Mouse (Mus musculus) ovary, postnatal 36 days (tissue): ENCODE data around the gene Gpr107.
"Not testable (repeated sequence)": the region's sequence is repeated elsewhere in the genome, so short reads cannot be mapped to it uniquely, and the experiment has no call there.

ENCODE experiments used
- DNase-seq: peaks from one replicate; pipeline ENCODE4 v3.0.0; 2022; ENCODE audit warnings: low spot score, mixed read lengths

Gene Gpr107

GRCm38 (mm10) chr2:31156846-31157245 is 4.7 kb downstream of the Gpr107 start:
- DNase-seq, result no peak

GRCm38 (mm10) chr2:31160147-31160920 is 8.2 kb downstream of the Gpr107 start:
- no peak for DNase-seq

- DNase-seq, result no peak
Observed at GRCm38 (mm10) chr2:31161620-31162019, 9.5 kb downstream of the Gpr107 start.

DNA sequence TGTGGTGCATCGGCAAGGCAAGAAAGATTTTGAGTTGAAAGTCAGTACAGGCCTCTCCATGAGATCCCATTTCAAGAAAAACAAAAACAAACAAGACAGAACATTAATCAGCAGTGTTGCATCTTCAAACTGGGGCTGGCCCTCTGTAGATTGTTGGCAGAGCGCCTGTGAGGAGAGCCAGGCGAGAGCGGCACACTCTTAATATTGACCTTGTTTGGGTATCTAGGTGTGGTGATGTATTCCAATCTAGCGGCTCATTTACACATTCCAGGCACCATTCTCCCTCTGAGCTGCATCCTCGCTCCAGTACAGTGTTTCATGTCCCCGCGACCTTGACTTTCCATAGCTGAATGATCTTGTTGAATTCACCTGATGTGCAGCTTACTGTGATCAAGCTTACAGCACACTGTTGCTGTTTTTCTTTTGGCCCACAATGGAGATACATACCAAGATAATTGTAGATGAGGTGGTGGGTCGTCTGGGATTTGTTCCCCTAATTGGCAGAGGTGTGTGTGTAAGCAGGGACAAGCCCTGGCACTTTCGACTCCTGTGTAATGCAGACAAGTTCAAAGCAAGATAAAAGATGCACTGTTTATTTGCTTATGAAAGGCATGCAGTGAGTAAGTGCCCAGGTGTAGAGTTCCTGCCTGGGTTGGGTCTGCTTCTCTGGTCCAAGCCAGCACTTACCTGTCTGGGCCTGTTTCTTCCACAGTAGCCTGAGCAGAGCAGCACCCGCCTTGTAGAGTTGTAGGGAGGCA is 11.4 kb downstream of the Gpr107 start:
- no peak for DNase-seq

DNA sequence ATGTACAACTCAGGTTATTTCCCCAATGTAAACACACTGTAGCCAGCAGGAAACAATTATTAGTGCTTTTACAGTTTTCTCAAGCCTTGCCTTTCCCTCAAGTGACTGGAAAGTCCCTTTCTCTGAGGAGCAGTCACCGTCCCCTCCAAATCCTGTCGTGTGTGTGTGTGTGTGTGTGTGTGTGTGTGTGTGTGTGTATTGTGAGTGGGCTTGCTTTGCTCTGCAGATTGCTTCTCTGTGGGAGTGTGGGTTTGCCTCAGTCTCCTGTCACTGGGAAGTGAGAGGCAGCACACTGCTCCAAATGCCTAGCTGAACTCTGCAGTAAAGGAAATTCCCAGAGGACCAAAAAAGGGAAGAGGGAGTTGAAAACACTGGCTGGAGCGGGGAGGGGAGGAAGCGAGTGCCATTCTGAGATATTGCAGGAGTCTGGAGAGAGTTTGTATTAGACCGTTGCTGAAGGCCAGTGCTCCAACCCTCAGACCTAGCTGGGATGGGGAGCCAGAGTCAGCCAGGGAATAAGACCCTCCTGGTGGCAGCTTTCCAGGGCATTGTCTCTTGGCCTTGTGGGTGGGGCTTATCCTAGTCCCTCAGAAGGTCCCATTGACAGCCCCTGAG is 12.8 kb downstream of the Gpr107 start:
- DNase-seq, result no peak

GRCm38 (mm10) chr2:31165529-31165928 is 13.4 kb downstream of the Gpr107 start:
- no peak for DNase-seq

DNA sequence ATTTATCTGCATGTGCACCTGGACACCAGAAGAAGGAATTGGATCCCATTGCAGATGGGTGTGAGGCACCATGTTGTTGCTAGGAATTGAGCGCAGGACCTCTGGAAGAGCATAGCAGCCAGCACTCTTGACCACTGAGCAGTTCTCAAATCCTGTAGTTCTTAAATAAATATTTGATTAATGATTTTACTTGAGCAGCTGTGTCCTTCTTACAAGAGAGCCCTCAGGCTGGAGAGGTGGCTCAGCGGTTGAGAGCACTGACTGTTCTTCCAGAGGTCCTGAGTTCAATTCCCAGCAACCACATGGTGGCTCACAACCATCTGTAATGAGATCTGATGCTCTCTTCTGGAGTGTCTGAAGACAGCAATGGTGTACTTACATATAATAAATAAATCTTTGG is 15.5 kb downstream of the Gpr107 start:
- not testable (repeated sequence) for DNase-seq

DNA sequence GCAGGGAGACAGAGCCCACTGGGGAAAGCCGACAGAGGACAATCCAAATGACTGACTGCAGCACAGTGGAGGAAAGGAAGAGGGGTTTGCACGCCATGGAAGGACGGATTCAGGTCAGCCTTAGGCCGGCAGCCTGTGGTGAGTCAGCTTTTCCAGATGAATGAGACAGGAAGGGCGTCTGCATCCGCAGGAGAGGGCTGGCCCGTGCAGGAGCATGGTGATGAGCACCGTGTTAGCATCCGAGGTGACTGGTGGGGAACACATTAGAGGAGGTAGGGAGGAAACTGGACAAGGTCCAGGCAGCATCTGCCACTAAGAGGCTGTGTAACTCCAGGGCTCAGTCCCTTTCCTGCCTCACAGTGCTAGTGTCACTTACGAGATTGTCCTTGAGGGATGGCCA is 16.9 kb downstream of the Gpr107 start:
- DNase-seq, result no peak

DNA sequence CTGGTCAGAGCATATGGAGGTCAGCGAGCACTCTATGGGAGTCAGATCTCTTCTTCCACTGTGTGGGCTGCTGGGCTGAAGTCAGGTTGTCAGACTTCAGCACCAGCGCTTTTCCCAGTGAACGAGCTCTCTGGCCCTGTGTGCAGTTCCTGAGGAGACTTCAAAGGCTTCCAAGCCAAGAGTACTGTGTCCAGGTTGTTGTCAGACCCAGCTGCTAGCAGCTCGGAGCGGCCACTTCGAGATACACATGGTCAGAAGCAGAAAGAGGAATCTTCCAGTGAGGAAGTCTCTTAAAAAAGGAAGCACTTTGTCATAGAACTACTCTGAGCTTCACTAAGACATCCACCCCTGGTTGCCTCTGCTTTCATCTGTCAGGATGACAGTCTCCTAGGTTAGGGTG is 18.0 kb downstream of the Gpr107 start:
- no peak for DNase-seq

- DNase-seq, result no peak
Observed at GRCm38 (mm10) chr2:31172001-31172400, 19.9 kb downstream of the Gpr107 start.

GRCm38 (mm10) chr2:31172536-31172935 is 20.4 kb downstream of the Gpr107 start:
- no peak for DNase-seq

GRCm38 (mm10) chr2:31173290-31173689 is 21.2 kb downstream of the Gpr107 start:
- no peak for DNase-seq

DNA sequence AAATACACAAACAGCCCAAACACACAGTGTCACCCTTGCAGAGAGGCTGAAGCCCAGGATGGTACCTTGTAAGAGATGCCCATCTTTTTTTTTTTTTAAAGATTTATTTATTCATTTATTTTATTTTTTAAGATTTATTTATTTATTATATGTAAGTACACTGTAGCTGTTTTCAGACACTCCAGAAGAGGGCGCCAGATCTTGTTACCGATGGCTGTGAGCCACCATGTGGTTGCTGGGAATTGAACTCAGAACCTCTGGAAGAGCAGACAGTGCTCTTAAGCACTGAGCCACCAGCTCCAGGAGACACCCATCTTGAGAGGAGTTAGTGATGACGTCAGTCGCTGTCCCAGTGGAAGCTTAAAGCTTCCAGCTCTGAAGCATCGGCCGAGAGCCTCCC is 26.5 kb downstream of the Gpr107 start:
- not testable (repeated sequence) for DNase-seq

GRCm38 (mm10) chr2:31179471-31179870 is 27.4 kb downstream of the Gpr107 start:
- DNase-seq, result no peak

DNA sequence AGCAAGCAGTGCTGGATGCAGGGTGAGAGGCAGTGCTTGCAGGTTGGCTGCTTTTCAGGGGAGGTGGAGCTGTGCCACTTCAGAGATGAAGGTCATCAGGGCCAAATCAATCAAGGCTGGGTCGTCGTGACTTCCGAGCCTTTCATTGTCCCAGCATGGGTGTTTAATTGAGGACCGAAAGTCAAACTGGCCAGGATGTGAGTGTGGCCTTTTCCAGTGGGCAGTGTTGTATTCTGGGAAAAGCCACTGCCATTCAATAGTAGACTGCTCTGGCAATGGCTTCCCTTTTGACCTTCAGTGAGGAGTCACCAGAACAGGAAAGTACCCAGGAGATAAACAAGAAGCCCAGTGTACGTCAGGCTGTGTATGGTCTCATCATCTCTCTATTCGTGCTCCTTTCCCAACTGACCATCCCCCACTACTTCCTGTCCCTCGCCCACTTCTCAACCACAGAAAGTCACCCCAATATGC is 28.0 kb downstream of the Gpr107 start:
- peak; percentile 21 for DNase-seq

DNA sequence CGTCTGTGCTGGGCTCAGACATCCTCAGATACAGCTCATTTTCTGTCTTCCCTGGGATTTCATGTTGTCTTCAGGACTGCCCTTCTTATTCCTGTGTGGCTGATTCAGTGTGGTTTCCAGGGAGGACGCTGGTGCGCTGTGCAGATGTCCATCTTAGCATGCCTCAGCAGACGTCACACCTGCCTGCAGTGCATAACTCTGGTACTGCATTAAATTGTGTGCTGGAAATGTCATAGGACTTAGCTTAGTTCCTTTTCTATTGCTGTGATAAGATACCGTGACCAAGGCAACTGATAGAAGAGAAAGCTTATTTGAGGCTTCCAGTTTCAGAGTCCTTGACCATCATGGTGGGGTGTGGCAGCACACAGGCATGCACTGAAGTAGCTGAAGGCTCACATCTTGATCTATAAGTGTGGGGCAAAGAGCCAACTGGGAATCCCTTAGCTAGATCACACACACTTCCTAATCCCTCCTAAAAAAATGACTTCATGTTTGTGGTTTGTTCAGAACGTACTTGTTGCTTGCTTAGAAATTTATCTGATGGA is 30.7 kb downstream of the Gpr107 start:
- no peak for DNase-seq

- DNase-seq, result no peak
Observed at GRCm38 (mm10) chr2:31183830-31184229, 31.7 kb downstream of the Gpr107 start.

DNA sequence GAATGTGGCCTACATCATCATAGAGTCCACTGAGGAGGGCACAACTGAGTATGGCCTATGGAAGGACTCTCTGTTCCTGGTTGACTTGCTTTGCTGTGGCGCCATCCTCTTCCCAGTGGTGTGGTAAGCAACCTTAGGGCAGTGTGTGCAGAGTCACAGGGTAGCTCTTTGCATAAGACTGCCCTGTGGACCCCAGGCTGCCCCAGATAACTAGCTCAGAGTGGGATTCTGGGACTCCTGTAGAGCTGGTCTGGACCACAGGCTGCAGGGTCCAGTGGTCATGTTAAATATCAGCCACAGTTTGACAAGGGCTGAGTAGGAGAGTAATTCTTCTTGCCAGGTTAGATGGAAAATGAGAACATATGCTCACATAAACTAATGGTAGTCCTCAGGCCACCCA is 36.6 kb downstream of the Gpr107 start:
- DNase-seq, result no peak

- DNase-seq, result no peak
Observed at GRCm38 (mm10) chr2:31189654-31190053, 37.5 kb downstream of the Gpr107 start.

- DNase-seq, result no peak
Observed at GRCm38 (mm10) chr2:31191765-31192164, 39.6 kb downstream of the Gpr107 start.

- no peak for DNase-seq
Observed at GRCm38 (mm10) chr2:31194356-31195021, 42.4 kb downstream of the Gpr107 start.

- no peak for DNase-seq
Observed at GRCm38 (mm10) chr2:31198621-31199020, 46.5 kb downstream of the Gpr107 start.
